Mouse (Mus musculus): ENCODE results near the gene Cdk10.
"Not testable (repeated sequence)": the region's sequence is repeated elsewhere in the genome, so short reads cannot be mapped to it uniquely, and the experiment has no call there.

The Cdk10 gene

DNA sequence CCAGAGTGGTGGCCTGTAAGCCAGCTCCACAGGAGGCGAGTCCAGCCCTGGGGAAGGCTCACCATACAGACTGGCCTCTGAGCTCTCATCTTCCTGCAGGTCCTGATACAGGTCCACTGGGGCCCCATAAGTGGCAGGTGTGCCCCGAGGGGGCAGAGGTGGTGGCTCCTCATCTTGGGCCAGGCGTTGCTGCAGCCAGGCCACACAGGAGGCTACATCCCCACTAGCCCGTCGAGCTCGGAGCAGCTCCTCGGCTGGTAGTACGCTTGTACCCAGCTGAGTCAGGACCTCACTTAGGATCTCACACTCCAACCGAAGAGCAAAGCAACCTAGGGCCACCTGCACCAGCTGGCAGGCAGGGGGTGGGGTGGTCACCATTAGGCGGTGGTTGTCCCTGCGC is 9.1 kb downstream of the Cdk10 start:
- no peak for DNase-seq

DNA sequence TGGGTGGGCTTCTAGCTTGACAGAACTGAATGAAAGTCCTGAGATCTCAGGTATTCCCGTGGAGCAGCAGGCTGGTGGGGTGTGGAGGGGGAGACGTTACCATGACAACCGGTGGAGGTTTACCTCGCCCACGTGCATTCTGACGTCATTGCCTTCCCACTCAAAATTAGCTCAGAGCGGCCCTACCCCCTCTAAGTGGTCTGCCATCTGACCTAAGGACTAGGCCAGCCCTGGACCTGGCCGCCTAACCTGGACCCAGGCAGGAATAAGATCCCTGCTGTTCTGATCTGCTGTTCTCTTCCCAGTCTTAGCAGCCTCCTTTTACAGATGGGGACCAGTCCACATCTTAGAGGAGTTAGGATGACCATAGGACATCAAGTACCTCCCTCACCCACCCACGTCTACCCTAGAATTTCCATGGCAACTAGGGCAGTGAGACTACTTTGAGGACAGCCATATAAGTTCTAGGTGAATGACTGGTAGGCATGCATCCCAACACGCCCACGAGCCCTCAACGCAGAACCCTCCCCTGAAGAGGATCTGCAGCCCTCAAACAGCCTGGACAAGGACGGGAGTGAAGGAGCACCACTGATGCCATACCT is 10.4 kb downstream of the Cdk10 start:
- DNase-seq: peak; percentile 33

DNA sequence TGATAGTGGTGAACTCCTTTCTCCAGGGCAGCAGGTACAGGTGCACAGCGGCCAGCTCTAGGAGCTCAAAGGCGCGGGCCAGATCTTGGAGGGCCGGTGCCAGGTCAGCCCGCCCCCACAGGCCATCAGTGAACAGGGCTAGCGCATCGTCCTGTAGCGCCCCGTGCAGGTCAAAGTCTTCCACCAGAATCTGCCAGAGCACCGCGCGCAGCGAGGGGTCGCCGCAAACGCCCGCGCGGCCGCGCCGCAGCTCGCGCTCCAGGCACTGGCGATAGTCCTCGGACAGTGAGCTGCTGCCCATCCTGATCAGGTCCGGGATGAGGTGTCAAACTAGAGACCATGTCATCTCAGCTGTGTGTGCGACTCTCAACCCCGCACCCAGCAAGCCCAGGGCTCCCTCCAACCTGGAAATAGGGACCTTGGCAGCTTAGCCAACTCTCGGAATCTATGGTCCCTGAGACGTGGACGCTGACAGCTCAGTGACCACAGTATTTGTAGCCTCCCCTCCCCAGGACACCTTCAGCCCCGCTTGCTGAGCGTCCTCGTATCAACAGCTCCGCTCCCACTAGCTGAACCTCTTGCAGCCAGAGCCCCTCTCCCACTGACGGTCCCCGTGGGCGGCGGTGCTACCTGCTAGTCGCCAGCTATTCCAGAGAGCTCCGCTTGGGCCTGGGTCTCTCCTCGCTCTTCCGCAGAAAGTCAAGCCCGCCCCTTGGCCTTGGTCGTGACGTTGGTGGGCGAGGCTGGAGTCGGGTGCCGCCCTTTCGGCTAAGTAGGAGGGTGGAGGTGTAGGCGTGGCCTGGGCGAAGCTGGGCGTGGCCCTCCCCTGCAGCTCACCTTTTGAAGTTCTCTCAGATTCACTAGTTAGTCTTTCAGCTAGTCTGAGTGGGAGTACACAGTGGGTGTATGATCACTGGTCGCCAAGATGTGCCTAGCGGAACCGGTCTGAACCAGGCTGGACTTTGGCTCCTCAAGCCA is 11.2 kb downstream of the Cdk10 start, which contains the start of gene Spata2l:
Gene Spata2l, minus strand, starts transcription at position 714 of the 978 bp plus-strand sequence.
- DNase-seq: peak; percentile 99

DNA sequence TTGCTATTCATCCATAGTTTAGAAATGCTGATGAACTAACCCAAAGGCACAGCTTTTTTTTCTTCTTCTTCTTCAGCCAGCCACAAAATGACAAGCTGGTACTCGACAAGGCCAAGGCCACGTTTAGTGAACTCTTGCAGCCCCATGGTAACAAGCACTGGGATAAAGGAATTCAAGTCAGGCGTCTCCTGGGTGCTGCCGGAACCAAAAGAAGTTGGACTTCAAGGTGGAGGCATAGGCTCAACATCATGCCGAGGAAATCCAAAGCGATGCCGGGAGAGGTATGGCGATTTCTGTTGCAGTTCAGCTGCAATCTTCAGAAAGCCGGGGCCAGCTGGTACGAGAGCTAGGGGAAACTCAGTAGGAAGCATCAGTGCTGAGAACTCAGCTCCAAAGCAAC is 14.8 kb downstream of the Cdk10 start:
- DNase-seq: no peak

DNA sequence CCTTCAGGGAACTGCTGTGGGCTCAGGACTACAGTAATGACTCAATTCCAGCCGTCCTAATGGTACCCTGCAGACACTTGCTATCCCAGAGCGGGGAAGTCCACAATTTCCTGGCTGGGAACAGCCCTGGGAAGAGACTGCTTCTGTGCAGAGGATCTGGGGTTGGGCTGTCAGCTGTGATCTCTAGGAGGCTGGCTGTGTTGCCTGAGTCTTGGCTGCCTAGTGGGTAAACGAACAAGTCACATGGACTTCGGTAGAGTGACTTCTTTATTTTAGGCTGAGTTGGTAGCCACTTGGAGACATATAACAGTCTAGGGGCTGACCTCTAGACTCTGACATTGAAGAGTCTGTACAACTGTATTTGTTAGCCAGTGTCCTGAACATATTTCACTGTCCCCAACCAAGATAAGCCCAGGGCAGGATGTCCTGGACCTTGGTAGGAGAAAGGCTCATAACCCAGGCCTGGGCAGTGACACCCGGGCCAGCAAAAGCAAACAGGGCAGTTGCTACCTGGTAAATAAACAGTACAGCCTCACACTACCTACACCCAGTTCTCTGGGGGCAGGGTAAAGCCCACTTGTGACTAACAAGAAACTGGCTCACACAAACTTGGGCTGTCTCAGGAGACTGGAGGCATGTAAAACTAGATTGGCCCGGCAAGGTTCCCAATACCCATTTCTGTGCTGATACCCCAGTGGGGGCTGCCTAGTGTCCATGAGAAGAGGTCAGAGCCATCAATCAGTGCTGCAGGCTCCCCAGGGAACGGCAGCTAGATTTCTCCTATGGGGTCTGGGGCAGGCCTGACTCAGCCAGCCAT is 17.7 kb downstream of the Cdk10 start:
- DNase-seq: no peak

DNA sequence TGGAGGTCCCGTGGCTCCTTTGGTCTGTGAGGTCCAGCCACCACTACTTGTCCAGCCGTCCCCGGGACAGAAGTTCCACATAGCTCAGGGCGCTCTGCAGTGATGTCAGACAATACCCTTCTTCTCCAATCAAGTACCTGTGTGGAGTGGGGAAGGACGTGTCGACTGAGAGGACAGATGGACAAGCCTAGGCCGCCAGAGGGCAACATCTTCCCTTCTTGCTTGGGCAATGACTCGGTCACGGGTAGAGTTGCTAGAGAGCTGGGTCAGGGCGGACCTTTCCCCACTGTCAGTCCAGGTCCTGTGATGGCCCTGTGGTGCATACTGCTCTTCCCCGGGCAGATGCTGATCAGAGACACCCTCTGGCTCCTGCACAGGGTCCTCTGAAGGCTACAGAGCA is 18.4 kb downstream of the Cdk10 start:
- no peak for DNase-seq

DNA sequence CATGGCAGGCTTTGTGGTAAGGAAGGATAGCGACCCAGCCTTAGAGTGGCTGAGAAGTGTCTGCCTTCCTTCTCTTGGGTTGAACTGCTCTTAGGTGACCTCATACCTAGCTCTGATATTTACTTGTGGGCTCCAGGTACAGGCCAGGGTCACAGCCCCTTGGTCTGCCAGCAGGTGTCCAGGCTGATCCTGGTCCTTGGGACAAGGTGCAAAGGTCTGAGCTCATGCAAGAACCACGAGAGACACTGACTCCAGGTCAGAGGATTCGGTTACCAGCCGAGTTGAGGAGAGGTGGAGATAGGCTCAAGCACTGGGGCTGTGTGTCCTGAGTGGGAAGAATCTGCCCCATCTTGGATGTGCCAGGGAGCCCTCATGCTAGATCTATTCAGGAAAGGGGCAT is 19.7 kb downstream of the Cdk10 start:
- DNase-seq: no peak

DNA sequence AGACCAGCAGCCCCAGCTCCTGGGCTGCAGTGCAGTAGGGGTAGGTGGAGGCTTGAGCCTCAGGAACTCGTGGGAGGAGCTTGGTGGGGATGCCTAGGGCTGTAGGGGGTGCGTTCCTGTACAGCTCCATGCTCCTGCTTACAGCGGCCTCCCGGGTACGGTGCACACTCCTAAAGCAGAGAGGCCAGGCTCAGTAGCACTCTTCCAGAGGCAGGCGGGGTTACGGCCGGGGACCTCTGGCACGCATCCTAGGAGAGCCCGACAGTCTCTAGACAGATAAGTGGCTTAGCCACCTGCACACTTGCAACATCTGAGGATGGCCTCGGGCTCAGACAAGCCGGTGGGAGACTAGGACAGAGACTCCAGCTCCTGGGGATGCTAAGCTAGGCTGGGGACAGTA is 20.9 kb downstream of the Cdk10 start:
- no peak for DNase-seq

DNA sequence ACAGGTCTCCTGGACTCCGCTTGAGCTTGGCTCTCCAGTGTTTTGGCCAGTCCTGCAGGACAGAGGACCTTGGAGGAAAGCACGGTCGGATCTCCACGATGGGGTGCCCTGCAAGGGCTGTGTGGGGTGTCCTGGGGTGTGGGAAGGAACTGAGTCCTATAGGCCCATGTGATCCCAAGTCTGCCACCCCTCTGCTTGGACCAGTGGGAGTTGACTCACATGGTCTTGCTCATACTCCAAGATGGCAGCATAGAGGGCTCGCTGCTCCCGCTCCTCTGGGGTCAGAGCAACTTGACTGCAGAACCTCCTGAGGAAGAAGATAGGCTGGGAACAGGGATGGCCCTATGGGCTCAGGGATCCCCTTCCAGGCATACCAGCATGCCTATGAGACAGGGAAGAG is 23.1 kb downstream of the Cdk10 start:
- DNase-seq: no peak

DNA sequence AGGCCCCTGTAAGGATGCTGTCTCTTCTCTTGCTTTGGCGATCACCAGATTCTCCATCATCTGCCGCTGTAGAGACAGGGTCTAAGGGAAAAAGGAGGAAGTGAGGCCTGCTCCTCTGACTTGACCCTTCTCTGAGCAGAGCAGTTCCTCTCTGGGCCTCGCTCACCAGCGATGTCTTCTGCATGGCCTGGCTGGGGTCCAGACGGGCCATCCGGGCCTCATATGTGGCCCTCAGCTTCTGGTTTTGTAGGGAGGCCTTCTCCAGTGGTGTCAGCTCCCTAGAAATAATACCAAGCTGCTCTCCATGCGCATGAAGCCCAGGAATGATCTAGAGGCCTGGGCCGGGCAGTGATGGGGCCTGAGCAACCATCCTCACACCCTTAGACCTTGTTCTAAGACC is 24.0 kb downstream of the Cdk10 start:
- DNase-seq: no peak

DNA sequence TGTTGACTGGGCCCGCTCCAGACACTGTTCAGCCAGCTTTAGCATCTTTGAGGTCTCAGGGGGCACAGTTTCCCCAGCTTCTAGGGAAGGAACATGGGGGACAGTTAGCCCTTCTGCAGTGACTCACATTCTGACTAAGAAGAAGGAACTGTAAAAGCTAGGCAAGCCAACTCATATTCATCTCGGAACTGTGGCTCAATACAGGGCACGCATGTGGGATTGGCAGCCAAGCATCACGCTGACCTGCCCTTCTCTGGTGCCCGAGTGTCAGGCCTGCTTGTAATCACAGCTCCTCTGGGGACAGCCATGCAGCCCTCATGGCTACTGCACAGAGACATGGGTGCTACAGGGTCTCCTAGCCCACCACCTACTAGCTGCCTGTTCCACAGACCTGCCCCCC is 26.3 kb downstream of the Cdk10 start:
- no peak for DNase-seq

DNA sequence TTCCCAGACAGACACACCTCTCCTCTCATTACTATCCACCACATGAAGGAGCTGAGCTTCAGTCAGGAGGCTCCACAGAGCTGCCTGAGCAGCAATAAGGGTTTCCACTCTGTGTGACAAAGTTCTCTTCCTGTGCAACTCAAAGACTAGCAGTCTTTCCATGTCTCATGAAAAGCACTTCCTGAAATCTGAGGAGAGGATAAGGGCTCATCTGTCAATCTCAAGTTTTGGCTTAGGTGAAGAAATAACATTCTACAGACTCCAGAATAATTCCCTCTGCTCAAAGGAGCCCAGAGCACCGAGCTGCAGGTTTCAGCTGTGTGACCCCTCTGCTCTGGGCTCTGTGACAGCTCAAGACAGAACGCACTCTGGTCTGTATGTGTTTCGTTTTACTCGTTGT is 28.3 kb downstream of the Cdk10 start:
- no peak for DNase-seq

DNA sequence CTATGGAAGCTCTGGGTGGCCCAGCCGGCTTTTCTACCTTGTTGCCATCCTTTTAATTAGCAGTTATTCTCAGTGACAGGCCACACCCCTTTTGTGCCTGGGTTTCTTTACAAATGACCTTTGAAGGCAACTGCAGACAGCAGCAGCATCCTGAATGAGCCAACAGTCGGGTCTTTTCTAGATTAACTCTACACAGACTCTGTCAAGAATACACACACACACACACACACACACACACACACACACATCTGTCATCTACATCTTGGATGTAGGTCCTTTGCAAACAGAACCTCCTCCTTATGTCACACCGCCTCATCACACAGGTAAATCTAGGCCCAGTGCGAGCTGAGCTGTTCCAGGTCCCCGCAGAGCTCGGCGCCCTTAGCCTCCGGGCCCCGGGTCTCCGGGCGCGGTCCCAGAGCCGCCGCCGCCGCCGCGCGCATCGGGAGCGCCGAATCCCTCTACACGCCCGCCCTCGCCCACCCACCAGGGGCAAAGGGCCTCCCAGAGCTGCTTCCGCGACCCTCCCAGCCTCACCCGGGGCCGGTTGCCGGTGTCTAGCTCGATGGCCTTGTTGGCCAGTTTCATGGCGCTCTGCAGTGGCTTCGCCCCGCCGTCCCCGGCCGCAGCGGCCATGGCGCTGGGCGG is 28.9 kb downstream of the Cdk10 start:
- no peak for DNase-seq

DNA sequence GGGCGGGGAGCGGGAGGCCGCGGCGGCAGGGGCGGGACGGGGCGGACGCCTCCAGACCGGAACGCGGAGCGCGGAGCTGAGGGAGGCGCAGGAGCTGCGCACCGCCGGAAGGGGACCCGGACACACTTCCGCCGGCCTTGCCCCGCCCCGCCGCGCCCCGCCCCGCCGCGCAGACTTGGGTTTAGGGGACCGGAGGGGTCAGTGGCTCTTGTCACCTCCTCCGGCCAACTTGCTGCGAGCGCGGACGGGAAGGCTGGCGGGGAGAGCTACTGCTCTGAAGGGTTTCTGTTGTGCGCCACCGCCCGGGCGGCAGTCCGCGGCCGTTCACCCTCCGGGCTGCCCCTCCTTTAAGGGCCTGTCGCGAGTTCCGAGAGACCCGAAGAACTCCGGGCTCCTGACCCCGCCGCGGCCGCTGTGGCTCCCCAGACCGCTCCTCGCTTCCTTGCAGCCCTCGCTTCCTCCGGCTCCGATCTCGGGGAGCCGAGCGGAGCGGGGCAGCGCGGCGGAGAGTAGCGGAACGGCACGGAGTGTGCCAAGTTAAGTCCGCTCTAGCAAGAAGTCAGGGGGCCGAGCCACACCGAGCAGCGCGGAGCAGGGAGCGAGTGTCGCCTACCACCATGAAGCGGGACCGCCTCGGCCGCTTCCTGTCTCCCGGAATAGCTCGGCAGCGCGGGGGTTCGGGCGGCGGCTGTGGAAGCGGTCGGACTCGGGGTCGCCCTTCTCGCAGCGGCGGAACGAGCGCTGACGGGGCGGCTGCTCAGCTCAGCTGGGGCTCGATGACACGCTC is 29.6 kb downstream of the Cdk10 start, which contains the start of the genes Zfp276 and Vps9d1:
Gene Zfp276, plus strand, starts transcription at position 97 of the 787 bp plus-strand sequence.
Gene Vps9d1, minus strand, starts transcription at position 250 of the 787 bp plus-strand sequence.
- DNase-seq: peak; percentile 93

DNA sequence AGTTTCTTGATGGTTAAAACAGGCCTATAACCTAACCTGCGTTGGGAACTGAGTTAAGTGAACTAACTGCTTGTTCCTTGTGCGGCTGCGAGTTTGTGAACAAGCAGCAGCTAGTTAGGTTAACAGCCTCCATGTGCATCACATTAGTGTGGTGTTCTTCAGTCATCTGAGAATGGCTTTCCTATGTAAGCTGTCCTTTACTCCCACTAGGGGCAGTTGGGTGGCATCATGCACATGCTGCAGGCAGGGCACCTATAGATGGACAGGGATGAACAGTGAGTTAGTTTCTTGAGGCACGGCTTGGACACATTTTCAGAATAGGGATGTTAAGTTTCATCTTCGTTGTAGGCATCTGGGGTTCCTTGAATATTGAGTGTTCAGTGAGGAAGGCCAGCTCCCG is 30.5 kb downstream of the Cdk10 start:
- DNase-seq: no peak

DNA sequence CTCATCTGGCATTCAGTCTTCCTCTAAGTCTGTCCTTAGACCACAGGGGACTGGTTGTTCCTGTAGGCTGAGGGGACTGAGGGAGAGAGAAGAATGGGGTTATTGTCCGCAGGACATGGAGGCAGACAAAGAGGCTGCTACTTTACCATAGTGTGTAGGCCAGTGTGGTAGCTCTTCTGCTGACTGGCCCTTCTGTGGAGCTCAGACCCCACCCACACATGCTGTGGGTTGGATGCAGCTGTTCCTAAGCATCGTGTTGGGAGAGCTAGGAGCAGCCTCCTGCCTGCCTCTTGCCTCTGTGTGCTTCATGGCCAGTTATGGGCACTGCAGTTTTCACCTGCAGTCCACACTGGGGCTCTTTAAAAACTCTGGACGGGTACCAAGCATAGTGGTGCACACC is 32.5 kb downstream of the Cdk10 start:
- DNase-seq: no peak

DNA sequence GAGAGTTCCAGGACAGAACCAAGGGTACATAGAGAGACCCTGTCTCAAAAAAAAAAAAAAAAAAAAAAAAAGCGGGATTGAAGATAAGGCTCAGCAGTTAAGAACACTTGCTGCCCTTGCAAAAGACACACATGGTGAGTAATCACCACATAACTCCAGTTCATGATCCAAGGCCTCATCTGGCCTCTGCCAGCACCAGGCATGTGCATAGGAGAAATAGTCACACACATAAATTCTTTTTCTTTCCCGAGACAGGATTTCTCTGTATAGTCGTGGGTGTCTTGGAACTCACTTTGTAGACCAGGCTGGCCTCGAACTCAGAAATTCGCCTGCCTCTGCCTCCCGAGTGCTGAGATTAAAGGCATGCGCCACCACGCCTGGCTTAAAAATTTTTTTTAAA is 33.0 kb downstream of the Cdk10 start:
- DNase-seq: not testable (repeated sequence)

DNA sequence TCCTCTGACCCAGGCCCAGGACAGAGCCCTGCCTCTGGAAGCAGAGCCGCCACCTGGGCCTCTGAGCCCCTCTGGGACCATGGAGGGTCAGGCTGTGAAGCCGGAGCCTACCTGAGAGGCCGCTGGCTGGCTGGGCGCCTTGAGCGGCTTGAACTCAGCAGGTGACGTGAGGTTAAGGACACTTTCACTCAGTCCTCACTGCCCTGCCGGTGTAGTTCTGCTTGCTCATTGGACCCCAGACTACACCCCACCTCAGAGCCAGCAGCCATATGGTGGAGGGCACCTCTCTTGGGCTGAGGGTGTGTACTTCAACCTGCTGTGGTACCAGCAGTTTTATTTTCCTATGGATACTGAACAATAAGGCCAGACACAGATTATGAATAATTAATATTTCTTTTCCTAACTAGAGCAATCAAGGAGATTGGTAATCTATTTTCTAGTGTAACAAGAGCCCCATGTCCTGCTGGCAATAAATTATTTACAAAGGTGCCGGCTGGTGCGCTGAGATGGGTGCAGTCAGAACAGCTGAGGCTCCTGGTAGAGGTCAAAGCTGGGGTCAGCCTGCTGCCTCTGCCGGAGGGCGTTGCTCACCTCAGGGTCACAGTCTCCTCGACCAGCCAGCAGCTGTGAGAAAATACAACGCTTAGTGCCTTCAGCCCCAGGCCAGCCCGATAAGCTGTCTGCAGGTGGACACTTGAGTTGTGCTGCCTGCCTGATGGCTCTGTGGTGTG is 43.4 kb downstream of the Cdk10 start:
- no peak for DNase-seq

DNA sequence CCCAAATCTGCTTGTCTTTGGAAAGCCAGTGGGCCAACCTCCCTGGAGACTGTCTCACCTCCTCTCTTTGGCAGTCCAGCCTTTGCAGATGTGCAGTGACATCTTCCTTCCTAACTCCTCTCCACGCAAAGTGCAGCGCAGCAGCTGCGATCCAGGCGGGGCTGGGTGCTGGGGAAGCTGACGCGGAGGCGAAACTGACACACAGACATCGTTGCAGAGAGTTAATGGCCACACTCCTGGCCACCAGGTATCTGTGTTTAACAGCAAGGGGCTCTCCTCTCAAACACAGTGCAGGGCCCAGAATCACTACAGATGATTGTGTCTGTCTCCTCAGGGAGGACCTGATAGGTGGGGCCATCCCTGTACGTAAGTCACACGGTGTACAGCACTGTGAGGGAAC is 46.5 kb downstream of the Cdk10 start:
- no peak for DNase-seq

DNA sequence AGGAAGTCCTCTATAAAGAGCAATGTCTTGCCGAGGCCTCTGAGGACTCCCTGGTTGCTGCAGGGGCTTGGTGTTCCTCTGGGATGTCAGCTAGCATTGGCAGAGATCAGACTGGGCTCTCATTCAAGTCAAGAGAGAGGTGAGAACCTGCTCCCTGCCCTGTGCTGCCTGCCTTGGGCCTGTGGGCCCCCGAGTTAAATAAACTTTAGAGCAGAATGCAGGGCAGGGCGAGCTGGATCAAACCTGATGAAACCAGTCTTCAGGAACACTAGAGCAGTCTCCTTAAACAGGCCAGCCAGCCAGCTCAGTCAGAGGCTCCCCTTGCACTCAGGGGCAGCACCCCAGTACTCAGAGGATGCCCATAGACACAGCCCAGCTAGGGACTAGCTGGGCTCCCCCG is 47.3 kb downstream of the Cdk10 start:
- DNase-seq: no peak

DNA sequence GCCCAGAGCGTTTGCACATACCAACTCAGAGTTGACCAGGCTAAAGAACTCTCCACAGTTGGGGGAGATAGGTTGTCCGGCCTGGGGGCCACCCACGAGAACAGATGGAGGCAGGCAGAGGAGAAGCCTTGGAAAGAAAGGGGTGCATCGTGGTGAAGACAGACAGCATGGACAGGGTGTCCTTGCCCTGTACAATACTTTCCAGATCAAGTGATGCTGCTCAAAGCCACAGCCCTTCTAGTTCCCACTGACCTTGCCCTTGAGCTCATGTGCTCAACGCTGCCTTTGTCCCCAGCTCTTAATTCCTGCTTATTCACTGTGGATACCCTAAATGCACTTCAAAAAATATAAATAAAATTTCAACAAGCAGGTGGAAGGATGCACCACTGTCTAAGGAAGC is 49.8 kb downstream of the Cdk10 start:
- no peak for DNase-seq
